ENCODE assay signal across 18 mouse cellular contexts in the genomic region with DNA sequence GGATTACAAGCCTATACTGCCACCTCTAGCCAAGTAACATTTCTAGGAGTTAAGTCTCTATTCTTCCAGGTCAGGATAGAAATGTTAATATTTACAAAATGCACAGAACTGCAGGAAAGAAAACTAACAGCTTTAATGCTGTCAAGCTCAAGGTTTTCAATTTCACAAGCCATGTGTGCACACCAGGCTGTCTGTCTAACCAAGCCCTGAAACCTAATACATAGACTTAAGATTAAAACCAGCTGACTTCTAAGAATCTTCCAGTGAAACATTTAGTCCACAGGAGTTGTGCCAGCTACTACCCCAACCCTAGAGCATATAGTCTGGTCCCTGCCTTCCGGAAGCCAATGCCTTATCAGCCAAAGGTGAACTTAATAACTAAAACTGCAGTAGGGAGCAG. TPM values are rescaled to one million over a fixed set of nuclear protein-coding genes. Genes with fewer than 3 reads are reported as not detected.
"Had no signal": no experiment of that assay in that cellular context is flagged by ENCODE, and none has a peak within 500 bp of the region (broad histone marks: within the 10 kb centered on the region; RNA-seq: fewer than 3 reads in every experiment).

No protein-coding gene starts in this region.

- H3K27me3 ChIP-seq: kidney, embryonic 15.5 days; liver, embryonic 13.5 days; lung, embryonic 15.5 days; midbrain, embryonic 12.5 days; neural tube, embryonic 13.5 days had no signal

- H3K4me3 ChIP-seq: kidney, embryonic 15.5 days; liver, embryonic 13.5 days; lung, embryonic 15.5 days; midbrain, embryonic 12.5 days; neural tube, embryonic 13.5 days had no signal

- H3K9me3 ChIP-seq: kidney, embryonic 15.5 days; liver, embryonic 13.5 days; lung, embryonic 15.5 days; midbrain, embryonic 12.5 days; neural tube, embryonic 13.5 days had no signal

- H3K4me1 ChIP-seq: kidney, embryonic 15.5 days; liver, embryonic 13.5 days; lung, embryonic 15.5 days; midbrain, embryonic 12.5 days; neural tube, embryonic 13.5 days had no signal

- DNase-seq: kidney, adult 2 months; kidney, postnatal 25 days; layer of hippocampus, adult 9-11 months; layer of hippocampus, postnatal 36 days; liver; liver, embryonic 13.5 days; liver, postnatal 0 days; lung, postnatal 14 days; right cerebral cortex, postnatal 25 days; thymus, postnatal 4 days had no signal

- ATAC-seq: liver, postnatal 0 days; midbrain, embryonic 16.5 days had no signal

- H3K4me2 ChIP-seq: kidney, embryonic 15.5 days; liver, embryonic 13.5 days; lung, embryonic 15.5 days; midbrain, embryonic 12.5 days; neural tube, embryonic 13.5 days had no signal

- H3K9ac ChIP-seq: kidney, embryonic 15.5 days; liver, embryonic 13.5 days; liver, postnatal 0 days; lung, embryonic 15.5 days; midbrain, embryonic 12.5 days; neural tube, embryonic 13.5 days had no signal

- H3K27ac ChIP-seq: kidney, embryonic 15.5 days; liver, embryonic 13.5 days; lung, embryonic 15.5 days; macrophage; midbrain, embryonic 12.5 days; neural tube, embryonic 13.5 days; stomach, postnatal 0 days had no signal

RNA-seq across cellular contexts. Expression of gene Gm6096, which starts 7.6 kb away (rescaled TPM):
- polyA plus RNA-seq: kidney, adult 2 months; kidney, embryonic 15.5 days; liver, embryonic 13.5 days; liver, postnatal 0 days; macrophage; midbrain, embryonic 16.5 days; neural tube, embryonic 13.5 days; small intestine, adult 2 months; stomach, postnatal 0 days had no signal
